Mouse (Mus musculus): Measurements from ENCODE around the gene Tmem209. TPM values are rescaled to one million over a fixed set of nuclear protein-coding genes. Genes with fewer than 3 reads are reported as not detected.

The Tmem209 gene
- total RNA-seq, 2 experiments from 2014 or later: 16.2 to 19.4 TPM

- DNase-seq (ENCODE audit: low spot score in 2 of 2): no peak
Observed at GRCm38 (mm10) chr6:30538800-30539199, 29.2 kb upstream of the Tmem209 start.

DNA sequence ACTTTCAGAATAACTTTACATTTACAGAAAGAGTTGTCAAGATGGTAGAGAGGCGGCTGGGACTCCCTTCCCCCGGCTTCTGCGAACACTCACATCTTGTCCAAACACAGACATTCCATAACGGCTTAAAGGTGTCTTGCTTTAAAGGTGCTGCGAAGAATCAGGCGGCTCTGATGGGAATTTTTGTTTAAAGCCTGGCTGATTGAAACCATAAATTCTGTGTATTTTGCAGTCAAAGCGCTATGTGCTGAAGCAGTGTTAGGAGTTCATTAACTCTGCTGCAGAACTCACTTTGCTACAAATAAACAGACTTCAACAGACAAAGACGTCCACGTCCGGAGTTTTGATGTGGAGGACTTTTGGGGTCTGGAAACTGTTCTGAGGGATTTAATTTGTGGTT lies 28.7 kb upstream of the Tmem209 start:
- no peak for DNase-seq (ENCODE audit: low spot score in 2 of 2)

- no peak for DNase-seq (ENCODE audit: low spot score in 2 of 2)
Observed at GRCm38 (mm10) chr6:30535340-30535739, 25.8 kb upstream of the Tmem209 start.

DNA sequence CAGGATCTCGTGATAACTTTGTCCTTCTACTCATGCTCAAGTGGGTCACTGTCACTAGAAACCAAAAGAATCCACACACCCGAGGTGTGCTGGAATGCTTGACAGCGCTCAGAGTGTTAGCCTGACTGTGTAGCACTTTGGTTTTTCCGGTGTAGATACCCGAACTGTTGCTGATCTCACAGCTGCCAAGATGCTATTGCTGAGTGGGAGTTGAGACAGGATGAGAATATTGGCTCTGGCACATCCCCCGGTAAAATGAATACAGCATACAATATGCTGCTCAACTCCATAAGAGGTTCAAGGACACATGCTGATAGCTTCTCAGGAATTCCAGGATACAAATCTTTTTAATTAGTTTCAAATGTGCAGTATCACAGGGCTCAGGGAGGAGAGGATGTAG lies 19.2 kb upstream of the Tmem209 start:
- DNase-seq (ENCODE audit: low spot score in 2 of 2): no peak

DNA sequence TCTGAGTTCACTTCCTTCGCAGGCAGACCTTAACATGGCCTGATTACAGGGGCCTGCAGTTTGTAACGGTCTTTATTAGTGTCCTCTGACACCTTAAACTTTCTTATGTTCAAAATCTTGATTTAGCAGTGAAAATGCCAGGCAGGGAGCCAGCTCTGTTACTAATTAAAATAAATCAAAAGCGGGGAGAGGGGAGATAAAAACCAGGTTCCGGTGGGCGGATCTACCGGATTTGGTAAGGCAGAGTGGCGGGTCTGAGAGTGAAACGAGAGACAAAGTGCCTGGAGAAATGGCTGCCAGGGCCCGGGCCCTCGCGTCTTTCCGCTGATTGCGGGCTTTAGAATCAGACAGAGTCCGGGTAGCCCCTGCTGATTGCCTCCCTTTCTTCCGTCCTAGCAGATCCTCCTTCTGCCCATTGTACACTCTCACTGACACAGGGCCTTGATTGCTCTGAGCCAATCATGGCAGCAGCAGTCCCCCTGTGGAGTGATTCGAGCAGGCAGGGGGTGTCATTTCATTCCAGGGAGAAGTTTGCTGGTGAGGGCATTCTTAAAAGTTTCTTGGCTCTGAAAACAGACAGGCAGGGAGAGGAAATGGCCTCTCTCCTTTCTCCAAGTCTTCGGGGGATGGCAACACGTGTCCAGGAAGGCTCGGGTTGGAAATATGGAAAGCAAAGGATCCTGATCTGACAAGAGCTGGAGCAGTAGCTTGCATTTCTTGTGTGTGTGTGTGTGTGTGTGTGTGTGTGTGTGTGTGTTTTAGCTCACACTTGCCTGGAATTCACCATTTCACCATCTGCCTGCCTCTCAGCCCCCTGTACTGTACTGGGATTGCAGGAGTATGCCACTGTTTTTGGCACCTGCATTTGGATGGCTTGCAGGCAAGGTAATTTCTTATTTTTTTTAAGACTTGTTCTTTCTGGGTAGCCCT lies 17.3 kb upstream of the Tmem209 start:
- peak in 1 of 2 experiments; percentile 35 for DNase-seq (ENCODE audit: low spot score in 2 of 2)

DNA sequence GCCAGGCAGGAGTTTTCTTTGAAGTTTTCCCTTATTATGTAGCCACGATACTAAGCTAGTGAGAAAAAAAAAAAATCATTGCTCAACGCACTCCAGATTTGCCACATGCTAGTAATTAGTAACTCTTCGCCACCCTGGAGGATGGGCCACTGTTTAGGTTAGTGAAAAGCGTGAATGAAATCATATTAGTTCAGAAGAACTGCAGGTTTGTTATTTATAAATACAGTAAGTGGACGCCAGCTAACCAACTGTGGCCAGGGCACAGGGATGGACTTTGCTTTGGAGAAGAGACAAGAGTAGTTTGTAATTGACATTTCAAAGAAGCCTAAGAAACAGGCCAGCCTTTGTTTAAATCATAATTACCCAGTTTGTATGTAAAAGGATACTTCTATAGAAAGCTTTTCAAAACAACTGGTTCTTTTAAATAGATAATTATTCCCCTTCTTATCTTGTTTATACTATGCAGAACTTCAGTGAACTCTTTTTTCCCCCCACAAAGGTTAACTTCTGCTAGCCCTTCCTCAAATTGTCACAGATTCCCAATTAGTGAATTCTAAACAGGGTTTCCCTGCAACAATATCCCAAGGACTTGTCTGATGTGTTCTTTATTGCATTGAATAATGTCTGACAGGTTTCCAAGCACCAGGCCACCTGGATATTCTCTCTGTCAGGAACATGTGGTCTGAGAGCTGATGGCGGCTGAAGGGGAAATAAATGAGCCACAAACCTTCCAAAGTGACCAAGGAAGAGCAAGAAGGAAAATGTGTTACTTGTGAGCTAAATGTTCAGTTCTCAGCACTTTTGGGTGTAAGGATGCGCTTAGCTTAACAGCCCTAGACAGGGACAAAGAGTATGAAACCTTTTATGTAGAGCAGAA lies 16.1 kb upstream of the Tmem209 start:
- no peak for DNase-seq (ENCODE audit: low spot score in 2 of 2)

DNA sequence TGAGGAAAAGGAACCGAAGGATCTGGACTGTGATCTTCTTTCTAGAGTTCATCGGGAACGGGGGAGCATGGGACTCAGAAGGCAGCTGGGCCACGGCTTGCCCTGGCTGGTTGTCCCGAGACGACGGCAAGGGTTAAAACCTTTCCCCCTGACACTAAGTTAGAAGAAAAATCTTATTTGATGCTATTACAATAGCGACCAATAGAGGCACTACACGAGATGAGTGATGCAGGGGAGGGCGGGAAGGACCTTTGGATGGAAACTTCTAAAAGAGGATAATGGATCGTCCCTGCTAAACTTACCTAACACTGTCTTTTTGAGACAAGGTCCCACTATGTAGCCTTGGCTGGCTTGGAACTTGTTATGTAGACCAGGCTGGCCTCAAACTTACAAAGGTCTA lies 10.8 kb upstream of the Tmem209 start:
- no peak for DNase-seq (ENCODE audit: low spot score in 2 of 2)

DNA sequence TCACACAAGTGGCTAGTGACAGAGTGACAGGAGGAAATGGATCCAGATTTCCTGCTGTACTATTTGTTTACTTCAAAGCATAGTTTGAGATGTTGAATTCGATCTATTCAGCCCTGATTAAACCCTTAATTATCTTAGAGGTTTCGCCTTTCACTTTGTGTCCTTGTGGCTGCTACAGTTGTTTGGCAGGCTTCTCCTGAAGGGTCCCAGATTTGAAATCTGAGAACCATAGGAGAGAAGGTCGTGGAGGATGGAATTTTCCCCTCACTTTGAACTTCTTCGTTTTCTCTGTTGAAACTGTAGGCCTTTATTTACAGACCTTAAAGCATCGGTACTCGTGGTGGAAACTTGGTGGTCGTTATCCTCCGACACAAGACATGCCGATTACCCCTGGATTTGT lies 4.7 kb upstream of the Tmem209 start:
- DNase-seq (ENCODE audit: low spot score in 2 of 2): no peak

DNA sequence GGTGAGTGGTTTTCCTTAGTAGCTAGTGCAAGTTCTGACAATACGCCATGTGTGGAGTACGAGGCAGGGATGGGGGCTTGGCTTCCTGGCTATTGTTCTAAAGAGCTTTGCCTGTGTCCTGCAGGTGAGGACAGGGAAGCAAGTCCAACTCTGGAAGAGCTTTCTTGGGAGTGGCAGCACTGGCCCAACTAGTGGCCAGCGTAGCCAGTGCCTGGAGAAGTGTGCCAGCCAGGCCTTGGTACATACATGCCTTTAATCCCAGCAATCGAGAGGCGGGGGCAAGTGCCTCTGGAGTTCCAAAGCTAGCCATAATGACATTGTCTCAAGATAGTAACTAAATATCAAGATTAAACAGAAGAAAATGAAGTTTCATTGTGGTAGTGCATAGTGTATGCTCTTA lies 708 bp upstream of the Tmem209 start:
- peak in 1 of 2 experiments; percentile 22 for DNase-seq (ENCODE audit: low spot score in 2 of 2)

DNA sequence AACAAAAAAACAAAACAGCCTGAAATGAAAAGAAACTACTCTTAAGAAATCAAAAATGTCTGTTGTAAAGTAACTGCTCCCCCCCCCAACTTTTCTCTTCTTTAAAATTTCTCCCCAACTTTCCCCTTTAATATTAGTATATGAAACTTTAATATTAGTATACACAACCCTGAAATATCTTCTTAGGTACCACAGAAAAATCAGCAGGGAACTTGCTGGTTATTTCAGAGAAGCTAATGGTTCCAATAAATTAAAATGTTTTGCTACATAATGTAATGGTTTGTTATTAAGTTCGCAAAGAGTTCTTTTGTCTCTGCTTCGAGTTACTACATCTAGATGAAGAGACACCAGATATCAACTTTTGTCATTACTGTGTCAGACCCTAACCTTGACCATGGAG lies 759 bp downstream of the Tmem209 start:
- DNase-seq (ENCODE audit: low spot score in 2 of 2): no peak

DNA sequence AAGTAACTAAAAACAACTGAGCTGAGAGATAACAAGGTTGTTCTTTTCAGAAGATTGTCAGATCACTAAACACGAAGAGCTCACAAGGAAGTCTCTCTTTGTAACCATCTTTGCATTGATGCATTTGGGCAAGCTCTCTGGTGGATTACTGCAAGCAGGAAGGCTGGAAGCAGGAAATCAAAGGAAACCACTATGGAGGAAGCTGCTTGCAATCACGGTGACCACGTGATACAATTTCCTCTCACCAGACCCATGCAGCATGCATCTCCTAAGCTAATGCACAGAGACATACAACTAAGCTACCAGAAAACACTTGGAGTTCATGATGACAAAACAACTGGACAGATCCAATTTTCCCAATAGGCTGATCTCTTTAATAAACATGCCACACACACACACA lies 10.5 kb downstream of the Tmem209 start:
- no peak for DNase-seq (ENCODE audit: low spot score in 2 of 2)

DNA sequence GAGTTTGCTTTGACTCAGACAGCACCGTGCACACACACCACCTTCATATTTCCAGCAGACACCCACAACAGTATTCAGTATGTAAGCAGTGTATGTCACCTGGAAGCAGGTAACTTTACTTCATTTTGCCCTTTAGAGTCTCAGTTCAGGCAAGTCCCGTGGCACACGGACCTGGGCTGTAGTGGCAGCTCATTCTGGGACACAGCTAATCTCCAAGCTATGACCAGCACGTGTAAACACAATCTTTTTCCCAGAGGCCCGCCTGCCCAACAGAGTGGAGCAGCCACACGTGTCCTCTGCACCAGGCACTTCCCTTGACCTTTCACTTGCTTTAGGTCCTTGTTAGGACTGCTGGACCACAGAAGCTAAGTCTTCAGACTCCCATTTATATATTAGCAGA lies 23.1 kb downstream of the Tmem209 start:
- no peak for DNase-seq (ENCODE audit: low spot score in 2 of 2)

DNA sequence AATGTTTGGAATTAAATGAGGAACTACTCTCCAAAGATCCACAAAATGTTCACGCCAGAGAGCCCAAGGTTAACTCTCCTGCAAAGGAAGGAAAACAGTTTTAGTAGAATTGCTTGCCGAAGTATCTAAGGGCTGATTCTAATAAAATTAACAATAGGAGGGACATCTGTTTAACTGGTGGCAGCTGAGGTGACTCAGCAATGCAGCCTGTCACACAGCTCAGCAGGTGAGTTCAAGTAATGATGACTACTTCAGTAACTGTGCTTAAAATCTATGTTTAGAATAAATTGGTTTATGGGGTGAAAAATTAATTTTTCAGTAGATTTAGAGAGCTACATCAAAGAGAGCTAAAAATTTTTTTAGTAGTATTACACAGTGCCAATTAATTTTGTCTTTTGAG lies 26.7 kb downstream of the Tmem209 start:
- DNase-seq (ENCODE audit: low spot score in 2 of 2): no peak

DNA sequence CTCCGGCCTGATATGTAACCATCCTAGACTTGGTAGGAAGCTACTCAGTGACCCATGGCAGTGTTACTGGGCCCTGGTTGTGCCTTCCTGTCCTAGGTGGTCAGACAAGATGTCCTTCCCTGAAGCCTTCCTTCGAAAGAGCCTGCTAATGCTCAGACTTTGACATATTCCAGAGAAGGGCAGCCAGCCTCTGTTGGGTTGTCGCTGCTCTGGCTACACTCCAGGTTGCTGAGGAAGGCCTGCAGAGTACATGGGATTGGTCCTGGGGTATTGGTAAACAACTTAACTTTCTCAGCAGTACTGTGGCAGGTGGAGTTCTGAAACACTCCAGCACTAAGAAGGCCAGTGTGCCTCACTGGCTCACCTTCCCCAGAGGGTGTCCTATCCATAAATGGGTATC lies 30.2 kb downstream of the Tmem209 start:
- DNase-seq (ENCODE audit: low spot score in 2 of 2): no peak

DNA sequence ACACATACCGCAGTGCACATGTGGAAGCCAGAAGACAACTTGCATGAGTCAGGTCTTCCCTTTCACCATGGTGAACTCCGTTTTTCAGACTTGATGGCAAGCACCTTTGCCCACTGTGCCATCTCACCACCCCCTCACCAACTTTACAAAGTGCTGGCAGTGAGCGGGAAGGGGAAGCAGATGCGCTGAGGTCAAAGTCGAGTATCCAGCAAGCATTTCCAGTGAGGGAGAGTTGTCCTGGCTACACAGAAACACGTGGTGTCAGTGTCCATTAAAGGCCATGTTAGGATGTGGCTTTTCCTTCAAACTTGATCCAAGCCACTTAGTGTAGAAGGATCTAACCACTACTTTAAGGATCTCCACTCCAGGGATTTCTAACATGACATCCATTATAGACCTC lies 31.8 kb downstream of the Tmem209 start:
- no peak for DNase-seq (ENCODE audit: low spot score in 2 of 2)

GRCm38 (mm10) chr6:30477210-30477714 lies 32.3 kb downstream of the Tmem209 start:
- no peak for DNase-seq (ENCODE audit: low spot score in 2 of 2)

DNA sequence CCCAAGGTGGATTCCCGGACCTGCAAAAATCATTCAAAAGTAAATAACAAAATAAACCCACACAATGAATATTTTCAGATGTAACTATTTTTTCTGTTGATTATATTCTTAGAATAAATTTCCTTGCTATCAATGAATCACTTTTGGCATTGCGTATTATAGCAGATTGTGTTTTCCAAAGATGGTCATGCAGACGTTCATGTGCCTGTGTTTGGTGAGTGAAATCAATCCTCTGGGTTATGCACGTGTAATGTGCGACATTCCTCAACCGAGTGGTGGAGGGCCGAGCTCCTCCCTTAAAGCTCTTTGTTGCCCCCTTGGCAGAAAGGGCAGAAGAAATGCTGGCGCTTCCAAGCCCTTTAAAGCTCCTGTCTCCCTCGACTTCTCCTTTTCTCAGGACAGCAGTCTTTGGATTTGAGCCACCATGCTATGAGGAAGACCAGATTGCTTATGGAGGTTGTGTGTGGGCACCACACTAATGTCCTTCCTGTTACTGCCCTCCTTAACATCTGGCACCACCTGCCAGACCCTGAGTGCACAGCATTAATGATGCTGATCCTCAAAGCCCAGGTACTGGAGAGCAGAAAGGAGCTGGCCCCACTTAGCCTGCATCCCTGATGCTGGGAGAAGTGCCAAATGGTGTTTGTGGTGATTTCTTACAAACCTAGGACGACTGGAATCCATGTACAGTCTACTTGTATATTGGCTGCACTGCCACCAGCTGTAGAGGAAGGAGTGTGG lies 33.4 kb downstream of the Tmem209 start:
- DNase-seq (ENCODE audit: low spot score in 2 of 2): no peak

DNA sequence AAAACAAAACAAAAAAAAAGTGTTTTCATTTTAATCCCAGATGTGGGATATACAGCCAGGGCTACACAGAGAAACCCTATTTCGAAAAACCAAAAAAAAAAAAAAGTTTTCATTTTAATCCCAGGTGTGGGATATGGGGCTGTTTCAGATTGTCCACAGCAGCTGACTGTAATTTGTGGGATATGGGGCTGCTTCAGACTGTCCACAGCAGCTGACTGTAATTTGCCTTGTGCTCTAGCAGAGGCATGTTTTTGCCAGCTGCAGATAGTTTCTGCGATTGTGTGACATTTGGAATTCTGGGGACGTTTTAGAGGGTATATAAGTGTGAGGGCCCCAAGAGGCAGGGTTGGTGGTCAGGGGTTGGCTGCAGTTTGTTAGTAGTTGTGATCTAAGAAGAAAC lies 37.9 kb downstream of the Tmem209 start:
- no peak for DNase-seq (ENCODE audit: low spot score in 2 of 2)

GRCm38 (mm10) chr6:30469370-30469769 lies 40.2 kb downstream of the Tmem209 start:
- DNase-seq (ENCODE audit: low spot score in 2 of 2): peak; percentile 61

- DNase-seq (ENCODE audit: low spot score in 2 of 2): peak; percentile 55 to 68
Observed at GRCm38 (mm10) chr6:30468684-30469083, 40.9 kb downstream of the Tmem209 start.

GRCm38 (mm10) chr6:30468058-30468457 lies 41.5 kb downstream of the Tmem209 start:
- DNase-seq (ENCODE audit: low spot score in 2 of 2): no peak
